Mouse (Mus musculus): Measurements from ENCODE around the gene Ptprd. TPM values are rescaled to one million over a fixed set of nuclear protein-coding genes. Genes with fewer than 3 reads are reported as not detected.

Ptprd gene
- polyA plus RNA-seq, 1 experiment from 2014 or later = 0.32 TPM

DNA sequence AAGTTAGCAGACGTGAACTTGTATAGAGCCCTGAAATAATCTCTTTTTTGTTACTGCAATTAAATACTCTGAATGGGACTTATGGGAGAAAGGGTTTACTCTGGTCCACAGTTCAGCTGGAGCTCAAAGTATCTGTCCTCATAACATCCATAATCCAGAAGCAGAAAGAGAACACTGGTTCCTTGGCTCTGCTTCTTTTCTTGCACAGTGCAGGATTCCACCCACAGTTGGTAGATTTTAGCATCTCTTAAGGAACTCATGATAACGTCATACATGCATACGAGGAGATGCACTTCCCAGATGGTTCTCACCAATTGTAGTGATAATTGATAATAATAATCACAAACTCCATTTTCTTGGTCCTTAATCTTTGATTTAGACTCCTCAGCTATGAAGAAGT is 1330.2 kb downstream of the Ptprd start:
- ChIA-PET POLR2A (no interaction called here), CTCF (no interaction called here)

DNA sequence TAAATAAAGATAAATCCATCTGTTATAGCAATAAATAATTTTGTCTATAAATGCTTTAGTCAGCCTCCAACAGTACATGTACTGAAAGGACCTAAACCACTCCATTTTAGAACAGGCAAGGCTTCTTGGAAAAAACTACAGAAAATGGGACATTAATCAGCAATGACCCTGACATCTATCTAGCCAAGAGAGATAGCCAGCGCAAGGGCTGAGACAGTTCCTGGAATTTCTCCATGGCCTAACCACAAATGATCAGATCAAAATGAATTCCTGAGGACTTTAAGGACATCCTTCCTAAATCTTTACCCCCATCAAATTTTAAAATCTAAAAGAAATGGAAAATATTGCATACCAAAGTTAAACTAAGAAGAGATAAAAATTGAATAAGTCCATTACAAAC is 1340.8 kb downstream of the Ptprd start:
- ChIA-PET CTCF (no interaction called here), POLR2A (no interaction called here)
- DNase-seq (ENCODE audit: low read depth, low spot score) = no peak
- ATAC-seq = no peak
- in situ Hi-C loops (cut with MboI; ENCODE audit: low pct_unique_long_range_greater_than_20kb) = no loop called here
- TF ChIP-seq CTCF (IDR thresholded peaks at IDR 0.05) = no peak
- H3K27me3 ChIP-seq = no peaks in the 10 kb centered on the region

More for the DNA sequence above, 1330.2 kb downstream of the Ptprd start:
- DNase-seq (ENCODE audit: low read depth, low spot score) (no peak), ATAC-seq (no peak)
- no peak for TF ChIP-seq CTCF (IDR thresholded peaks at IDR 0.05)
- in situ Hi-C loops (cut with MboI; ENCODE audit: low pct_unique_long_range_greater_than_20kb) = no loop called here
- no peaks in the 10 kb centered on the region for H3K27me3 ChIP-seq

GRCm38 (mm10) chr4:76865585-76865984 is 1346.2 kb downstream of the Ptprd start:
- ChIA-PET POLR2A (no interaction called here), CTCF (no interaction called here)
- no peaks in the 10 kb centered on the region for H3K27me3 ChIP-seq
- no peak for DNase-seq (ENCODE audit: low read depth, low spot score)
- in situ Hi-C loops (cut with MboI; ENCODE audit: low pct_unique_long_range_greater_than_20kb) = no loop called here
- no peak for TF ChIP-seq CTCF (IDR thresholded peaks at IDR 0.05)
- no peak for ATAC-seq

DNA sequence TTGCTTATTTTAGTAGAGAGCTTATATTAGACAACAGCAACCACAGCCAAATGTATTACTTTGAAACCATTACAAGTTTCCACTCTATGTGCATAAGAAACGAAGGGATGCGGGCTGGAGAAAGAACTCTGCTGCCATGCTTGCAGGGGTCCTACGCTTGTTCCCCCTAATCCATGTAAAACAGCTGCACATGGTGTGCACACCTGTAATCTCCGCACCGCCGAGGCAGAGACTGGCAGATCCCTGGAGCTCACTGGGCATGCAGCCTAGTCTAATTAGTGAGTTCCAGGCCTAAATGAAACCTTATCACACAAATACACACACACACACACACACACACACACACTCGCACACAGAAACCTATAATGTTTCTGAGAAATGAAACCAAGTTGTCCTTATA is 1365.5 kb downstream of the Ptprd start:
- CTCF ChIA-PET = no interaction called here
- ATAC-seq (no peak), DNase-seq (ENCODE audit: low read depth, low spot score) (no peak)
- no peaks in the 10 kb centered on the region for H3K27me3 ChIP-seq
- in situ Hi-C loops (cut with MboI; ENCODE audit: low pct_unique_long_range_greater_than_20kb) = no loop called here
- POLR2A ChIA-PET = no interaction called here
- no peak for TF ChIP-seq CTCF (IDR thresholded peaks at IDR 0.05)

- ATAC-seq (no peak), DNase-seq (ENCODE audit: low read depth, low spot score) (no peak)
- in situ Hi-C loops (cut with MboI; ENCODE audit: low pct_unique_long_range_greater_than_20kb) = no loop called here
- ChIA-PET CTCF (no interaction called here), POLR2A (no interaction called here)
- no peak for TF ChIP-seq CTCF (IDR thresholded peaks at IDR 0.05)
- no peaks in the 10 kb centered on the region for H3K27me3 ChIP-seq
Observed at GRCm38 (mm10) chr4:76839016-76839415, 1372.7 kb downstream of the Ptprd start.

- in situ Hi-C loops (cut with MboI; ENCODE audit: low pct_unique_long_range_greater_than_20kb) = no loop called here
- ATAC-seq (no peak), DNase-seq (ENCODE audit: low read depth, low spot score) (no peak)
- H3K27me3 ChIP-seq = no peaks in the 10 kb centered on the region
- POLR2A ChIA-PET = no interaction called here
- no peak for TF ChIP-seq CTCF (IDR thresholded peaks at IDR 0.05)
- CTCF ChIA-PET = no interaction called here
Observed at GRCm38 (mm10) chr4:76812138-76812537, 1399.6 kb downstream of the Ptprd start.

DNA sequence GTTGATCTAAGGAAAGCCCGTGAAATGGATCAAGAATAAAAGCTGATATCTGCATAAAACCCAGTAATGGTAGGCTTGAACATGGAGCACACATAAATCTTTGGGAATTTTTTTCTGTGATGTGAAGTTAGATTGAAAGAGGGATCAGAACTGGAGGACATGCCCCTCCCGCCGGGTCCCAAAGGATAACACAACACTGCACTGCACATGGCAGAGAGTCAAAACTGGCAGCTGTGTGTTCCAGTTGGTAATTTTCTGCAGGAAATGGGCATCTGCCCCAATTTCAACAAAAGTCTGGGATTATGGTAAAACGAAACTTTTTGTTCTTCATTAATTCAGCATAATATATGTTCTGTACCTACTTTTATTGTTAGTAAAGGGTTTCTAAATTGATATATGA is 1409.1 kb downstream of the Ptprd start:
- POLR2A ChIA-PET = no interaction called here
- DNase-seq (ENCODE audit: low read depth, low spot score) = no peak
- no peaks in the 10 kb centered on the region for H3K27me3 ChIP-seq
- CTCF ChIA-PET = no interaction called here
- in situ Hi-C loops (cut with MboI; ENCODE audit: low pct_unique_long_range_greater_than_20kb) = no loop called here
- no peak for TF ChIP-seq CTCF (IDR thresholded peaks at IDR 0.05)
- ATAC-seq = no peak

GRCm38 (mm10) chr4:76798010-76799007 is 1413.5 kb downstream of the Ptprd start:
- DNase-seq (ENCODE audit: low read depth, low spot score) (no peak), ATAC-seq (no peak)
- CTCF ChIA-PET = no interaction called here
- in situ Hi-C loops (cut with MboI; ENCODE audit: low pct_unique_long_range_greater_than_20kb) = no loop called here
- no peak for TF ChIP-seq CTCF (IDR thresholded peaks at IDR 0.05)
- H3K27me3 ChIP-seq = no peaks in the 10 kb centered on the region
- POLR2A ChIA-PET = no interaction called here

DNA sequence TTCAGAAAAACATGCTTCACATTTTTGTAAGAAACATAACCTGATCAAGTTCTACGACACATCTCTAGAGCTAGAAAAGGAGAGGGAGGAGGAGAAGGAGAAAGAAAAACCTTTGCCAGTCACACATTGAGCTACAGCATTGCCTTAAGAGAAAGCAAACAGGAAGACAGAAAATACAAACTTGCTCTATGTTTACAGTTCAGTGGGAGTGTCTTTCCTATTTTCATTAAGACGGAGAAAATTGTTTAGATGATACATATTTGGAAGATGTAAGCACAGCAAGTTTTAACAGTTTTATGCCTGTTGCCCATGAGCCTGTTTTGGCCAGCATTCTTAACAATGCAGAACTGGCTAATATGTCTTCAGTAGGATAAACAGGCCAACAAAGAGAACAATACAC is 1426.4 kb downstream of the Ptprd start:
- H3K27me3 ChIP-seq = no peaks in the 10 kb centered on the region
- no peak for DNase-seq (ENCODE audit: low read depth, low spot score)
- in situ Hi-C loops (cut with MboI; ENCODE audit: low pct_unique_long_range_greater_than_20kb) = no loop called here
- ATAC-seq = no peak
- no peak for TF ChIP-seq CTCF (IDR thresholded peaks at IDR 0.05)
- ChIA-PET CTCF (no interaction called here), POLR2A (no interaction called here)

DNA sequence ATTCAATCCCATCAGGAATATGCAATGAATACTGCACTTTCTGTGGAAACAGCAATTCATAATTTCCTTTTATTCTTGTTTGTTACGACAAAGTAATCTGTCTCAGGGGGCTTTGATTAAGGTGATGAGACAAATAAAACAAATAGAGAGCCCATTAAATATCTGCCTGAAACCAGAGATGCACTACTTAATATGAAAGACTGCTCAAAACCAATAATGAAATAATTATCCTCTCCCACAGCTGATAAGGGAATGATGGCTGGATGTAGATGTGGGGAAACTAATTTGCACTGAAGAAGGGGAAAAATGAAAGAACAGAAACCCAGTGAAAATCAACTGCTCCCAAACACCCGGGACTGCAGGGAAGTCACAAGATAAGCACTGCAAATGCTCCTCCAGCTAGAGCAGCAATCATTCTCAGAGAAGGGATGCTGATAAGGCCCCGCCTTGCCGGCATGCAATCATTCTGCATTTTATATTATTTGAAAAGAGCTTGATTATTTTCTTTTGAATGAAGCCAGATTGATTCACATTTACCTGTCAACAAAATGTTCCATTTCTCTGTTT is 1432.1 kb downstream of the Ptprd start:
- ATAC-seq (no peak), DNase-seq (ENCODE audit: low read depth, low spot score) (no peak)
- in situ Hi-C loops (cut with MboI; ENCODE audit: low pct_unique_long_range_greater_than_20kb) = no loop called here
- H3K27me3 ChIP-seq = no peaks in the 10 kb centered on the region
- no peak for TF ChIP-seq CTCF (IDR thresholded peaks at IDR 0.05)
- CTCF ChIA-PET = no interaction called here
- POLR2A ChIA-PET = no interaction called here

GRCm38 (mm10) chr4:76766918-76767317 is 1444.8 kb downstream of the Ptprd start:
- ChIA-PET CTCF (interaction anchor here (1.5 kb wide), 1 partner anchor 9 kb away, joined by 3 read pairs; no protein-coding TSS in a partner anchor), POLR2A (no interaction called here)
- no peak for ATAC-seq
- no peaks in the 10 kb centered on the region for H3K27me3 ChIP-seq
- DNase-seq (ENCODE audit: low read depth, low spot score) = no peak
- in situ Hi-C loops (cut with MboI; ENCODE audit: low pct_unique_long_range_greater_than_20kb) = no loop called here
- no peak for TF ChIP-seq CTCF (IDR thresholded peaks at IDR 0.05)
